Mouse (Mus musculus) CH12F3 (cell line): ENCODE measurements around the gene Gm20696.

Experiments used
- in situ Hi-C: fragments of 300-500 bp; cut with MboI; formaldehyde crosslinking; loops from 2 replicates; pipeline ENCODE4 v1.14.3; 2020; ENCODE audit warnings: low sequenced_read_pairs

The Gm20696 gene

DNA sequence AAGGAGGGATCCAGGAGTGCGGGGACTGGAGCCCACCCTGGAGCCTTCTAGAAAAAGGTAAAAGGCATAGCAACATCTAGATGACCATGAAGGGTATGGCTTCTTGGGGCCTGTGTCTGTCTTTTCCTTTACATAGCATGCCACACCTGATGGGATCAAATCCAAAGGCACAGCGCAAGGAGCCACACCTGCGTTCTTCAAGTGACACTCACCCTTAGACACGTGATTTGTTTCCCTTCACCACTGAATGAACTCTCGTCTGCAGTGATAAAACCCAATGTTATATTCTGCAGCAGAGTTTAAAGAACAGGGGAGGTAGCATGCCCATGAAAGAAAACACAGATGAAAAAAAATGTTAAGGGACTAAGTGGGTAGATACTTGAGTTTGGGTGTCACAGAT lies 257.0 kb downstream of the Gm20696 start:
- in situ Hi-C loops: no loop called here

DNA sequence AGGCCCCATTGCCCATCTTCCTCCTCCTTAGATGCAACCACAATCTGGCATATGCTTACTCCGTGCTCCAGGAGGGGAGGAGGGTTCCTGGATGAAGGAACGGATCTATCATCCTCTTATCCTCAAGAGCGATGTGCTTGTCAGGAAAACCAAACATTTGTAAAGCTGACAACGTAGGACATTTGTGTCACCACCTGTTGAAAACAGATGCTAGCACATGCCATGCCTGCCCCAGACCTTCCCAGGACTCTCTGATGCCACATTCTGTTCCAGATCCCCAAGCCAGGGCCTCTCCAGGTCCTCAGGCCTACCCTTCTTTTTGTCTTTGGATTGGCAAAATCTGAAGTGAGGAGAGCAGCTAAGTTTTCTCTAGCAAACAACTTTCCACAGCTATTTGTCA lies 257.7 kb downstream of the Gm20696 start:
- in situ Hi-C loops: no loop called here

DNA sequence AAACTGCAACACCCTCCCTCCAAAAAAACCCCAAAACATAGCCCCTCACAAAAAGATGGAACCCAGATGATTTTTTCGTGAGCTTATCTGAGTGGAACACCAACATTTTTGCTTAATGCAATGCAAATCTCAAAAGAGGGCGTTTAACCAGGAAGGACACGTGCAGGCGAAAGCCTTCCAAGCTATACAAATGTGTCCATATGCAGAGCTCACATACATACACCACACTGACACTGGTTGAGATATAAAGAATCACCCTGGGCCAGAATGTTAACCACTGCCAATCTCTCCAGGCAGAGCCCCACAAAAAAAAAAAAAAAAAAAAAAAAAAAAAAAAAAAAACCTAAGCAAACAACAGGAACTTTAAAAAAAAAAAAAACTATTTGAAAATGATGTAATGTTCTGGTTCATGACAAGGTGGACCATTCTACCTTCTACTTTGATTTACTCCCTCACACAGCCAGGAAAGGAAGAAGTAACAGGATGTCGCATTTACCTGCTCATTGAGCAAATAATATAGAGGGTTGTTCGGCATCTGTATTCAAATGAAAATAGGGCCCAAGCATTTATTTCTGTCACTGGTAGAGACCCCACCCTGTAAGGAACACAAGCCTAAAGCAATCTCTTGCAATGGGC lies 262.7 kb downstream of the Gm20696 start:
- in situ Hi-C loops: no loop called here

DNA sequence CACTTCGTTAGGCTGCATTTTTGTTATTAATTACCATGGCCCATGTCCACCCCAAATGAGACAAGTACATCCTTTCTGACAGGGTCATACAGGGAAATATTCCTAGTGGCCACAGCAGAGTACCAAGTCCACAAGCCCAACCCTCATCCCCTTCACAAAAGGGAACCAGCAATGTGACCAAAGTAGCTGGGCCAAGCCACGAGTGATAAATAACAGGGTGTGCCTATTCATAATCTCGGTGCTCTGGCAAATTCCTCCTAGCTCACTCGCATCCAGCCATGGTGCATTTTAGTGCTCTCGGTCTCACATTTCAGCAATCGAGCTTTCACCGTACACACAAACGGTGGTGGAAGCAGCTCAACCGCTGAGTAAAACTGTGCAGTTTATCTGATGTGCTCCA lies 263.7 kb downstream of the Gm20696 start:
- in situ Hi-C loops: no loop called here

DNA sequence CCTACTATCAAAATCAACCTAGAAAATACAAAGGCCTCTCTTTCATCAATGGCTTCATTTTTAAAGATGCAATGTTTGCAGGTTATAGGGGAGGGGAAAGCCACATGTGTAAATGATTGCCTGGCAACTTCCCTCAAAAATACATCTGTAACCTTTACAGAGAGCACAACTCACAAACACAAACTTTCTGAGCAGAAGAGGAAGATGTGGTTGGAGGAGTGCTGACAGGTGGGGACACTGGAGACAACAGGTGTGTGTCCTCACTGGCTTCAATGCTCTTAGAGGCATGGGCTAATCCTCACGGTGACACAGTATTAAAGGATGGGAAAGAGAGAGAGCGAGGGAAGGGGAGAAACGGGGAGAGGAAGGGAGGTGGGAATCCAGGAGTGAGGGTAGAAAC lies 264.2 kb downstream of the Gm20696 start:
- in situ Hi-C loops: no loop called here

DNA sequence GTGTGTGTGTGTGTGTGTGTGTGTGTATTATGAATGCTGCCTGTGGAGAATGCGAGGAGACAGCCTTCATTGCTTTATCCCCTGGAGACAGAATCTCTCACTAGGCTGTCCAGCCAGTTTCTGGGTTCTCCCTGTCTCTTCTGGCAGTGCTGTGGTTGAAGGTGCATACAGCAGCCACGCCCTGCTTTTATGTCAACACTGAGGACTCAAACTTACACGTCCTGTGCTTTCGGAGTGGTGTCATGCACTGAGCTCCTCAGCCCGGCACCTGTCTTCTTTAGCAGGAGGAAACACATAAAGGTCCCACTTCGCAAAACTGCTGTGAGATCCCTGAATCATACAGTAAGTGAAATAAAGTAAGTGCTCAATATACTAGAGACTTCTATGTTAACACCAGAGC lies 264.8 kb downstream of the Gm20696 start:
- in situ Hi-C loops: no loop called here

DNA sequence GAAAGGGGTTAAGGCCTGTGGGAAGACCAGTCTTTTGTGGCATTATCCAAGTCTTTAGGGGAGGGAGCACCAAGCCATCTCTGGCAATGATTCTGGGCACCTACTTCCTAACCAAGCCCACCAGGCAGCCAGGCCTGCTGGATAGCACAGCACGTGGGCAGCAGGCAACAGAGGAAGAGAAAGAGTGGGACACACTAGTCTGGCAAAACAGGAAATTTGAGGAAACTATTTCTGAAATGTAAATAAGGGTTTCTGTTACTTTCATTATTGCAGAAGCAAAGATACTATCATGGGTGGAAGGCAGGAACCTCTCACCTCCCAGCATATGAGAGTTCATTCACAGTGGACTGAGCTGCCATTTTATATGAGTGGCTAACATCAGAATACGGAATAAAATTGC lies 265.4 kb downstream of the Gm20696 start:
- in situ Hi-C loops: no loop called here

DNA sequence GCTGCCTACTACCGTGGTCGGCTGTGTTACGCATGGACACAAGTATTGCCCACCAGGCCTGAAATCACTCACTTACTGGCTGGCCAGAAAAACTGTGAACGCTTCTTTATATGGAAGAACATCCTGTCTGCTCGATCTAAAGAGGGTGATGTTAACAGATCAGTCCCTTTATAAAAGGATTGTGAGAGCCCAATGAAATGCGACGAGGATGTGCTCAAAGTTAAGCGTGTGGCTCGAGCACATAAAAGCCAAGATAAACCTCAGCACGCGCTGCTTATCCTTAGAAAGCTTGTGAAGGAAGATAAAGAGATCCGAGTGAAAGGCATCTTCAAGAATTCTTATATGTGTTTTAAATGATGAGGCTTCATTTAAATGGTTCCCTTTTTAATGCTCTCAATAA lies 270.9 kb downstream of the Gm20696 start:
- in situ Hi-C loops: no loop called here

DNA sequence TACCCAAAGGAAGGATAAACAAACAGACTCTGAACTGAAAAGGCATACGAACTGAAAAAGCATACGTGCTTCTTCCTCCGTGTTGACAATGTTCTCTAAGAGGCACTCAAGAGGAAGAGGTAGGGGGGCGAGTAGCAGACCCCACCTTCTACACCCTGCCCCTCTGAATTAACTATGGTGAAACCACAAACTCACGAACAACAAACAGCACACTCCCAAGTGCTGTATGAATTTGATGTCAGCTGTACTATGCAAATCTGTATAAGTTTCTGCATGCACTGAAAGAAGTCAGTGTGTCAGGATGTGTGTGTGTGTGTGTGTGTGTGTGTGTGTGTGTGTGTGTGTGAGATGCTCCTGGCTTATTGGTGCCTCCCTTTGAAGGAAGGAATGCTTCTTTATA lies 271.8 kb downstream of the Gm20696 start:
- in situ Hi-C loops: no loop called here

DNA sequence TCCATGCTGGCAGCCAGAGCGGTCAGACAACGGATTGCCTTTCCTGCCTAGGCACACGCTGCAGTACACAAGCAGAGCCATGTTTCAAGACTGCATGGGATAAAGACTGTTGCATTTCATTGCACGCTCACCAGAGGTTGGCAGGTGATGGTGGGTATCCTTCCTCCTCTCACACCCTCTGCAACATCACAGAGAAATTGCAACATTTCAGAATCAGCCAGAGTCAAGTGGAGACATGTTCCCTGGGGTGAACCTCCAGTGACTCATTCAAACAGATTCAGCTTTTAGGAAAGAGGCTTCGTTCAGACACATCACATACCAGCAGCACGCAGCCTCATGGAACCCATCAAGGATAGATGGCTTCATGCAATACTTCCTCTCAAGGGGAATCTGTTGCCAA lies 274.1 kb downstream of the Gm20696 start:
- in situ Hi-C loops: no loop called here

DNA sequence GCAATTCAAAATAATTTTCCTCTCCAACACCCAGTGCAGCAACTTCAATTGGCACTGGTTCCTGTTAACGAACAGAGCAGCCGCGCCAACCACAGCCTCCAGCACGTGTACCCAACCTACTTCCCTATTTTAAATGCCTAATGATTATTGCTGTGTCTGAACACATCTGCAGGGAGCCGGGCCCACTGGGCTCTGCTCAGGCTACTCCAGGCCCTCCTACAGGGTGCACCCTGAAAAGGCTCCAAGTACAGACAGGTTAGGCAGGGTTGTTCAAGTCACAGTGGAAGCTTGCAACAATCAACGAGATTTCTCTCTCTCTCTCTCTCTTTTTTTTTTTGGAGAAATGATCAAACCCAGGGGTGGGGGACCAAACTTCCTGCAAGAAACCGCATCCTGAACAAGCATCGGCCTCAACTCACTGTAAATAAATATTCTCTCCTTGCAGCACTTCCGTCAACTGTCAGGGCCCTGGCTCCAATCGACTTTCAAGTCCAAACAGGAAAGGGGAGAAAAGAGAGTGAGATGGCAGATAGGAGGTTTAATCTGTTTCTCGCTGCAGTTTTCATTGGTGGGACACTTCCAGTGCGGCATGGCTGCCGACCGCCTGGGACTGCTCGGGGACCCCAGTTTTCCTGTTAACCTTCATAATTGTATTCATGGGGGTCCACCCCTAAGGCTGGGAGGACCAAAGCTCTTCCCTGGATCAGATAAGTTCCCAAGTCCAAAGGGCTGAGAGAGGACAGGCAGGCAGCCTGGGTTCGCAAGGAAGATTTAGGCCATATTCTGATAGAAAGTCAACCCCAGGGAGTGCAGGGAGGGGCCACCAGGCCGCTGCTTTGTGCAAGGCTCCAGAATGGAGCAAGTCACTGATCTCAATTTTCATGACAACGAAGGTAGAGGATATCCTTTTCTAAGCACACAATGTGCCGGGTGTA lies 277.6 kb downstream of the Gm20696 start:
- in situ Hi-C loops: no loop called here

DNA sequence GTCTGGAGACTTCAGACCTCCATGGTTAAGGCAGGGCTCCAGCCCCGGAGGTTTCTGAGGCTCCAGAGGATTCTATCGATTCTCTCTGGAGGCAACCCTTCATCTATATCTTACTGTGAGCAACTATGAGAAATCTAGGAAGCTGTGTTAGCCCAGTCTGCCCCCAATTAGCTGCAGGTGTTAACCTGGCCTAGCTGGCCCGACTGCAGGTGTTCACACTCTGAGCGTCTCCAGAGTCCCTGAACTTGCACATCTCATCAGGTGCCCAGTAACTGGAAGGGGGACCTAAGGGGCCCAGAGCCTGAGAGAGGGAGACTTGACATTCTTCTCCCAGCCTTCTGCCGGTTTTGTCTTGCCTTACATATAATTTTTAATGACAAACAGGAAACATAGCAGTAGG lies 278.6 kb downstream of the Gm20696 start:
- in situ Hi-C loops: no loop called here

DNA sequence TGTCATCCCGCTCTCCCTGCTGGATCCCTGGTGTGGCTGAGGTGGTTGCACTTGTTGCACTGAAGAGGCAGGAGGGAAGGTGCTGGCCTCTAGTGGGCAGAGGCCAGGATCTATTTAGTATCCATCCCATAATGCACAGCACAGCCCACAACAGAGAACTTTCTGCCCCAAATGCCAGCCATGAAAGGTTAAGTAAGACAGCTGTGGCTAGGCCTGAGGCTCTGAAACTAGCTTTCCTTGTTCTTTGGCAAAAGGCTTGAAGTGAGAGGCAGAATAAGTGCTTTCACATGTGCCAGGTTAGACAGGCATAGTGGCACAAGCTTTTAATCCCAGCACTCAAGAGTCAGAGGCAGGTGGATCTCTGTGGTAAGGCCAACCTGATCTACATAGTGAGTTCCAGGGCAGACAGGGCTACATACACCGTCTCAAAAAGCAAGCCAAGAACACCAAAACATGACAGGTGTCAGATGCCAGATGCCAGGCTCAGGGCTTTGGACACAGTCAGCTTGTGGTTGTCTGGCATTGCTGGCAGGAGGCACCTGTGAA lies 281.5 kb downstream of the Gm20696 start:
- in situ Hi-C loops: no loop called here

DNA sequence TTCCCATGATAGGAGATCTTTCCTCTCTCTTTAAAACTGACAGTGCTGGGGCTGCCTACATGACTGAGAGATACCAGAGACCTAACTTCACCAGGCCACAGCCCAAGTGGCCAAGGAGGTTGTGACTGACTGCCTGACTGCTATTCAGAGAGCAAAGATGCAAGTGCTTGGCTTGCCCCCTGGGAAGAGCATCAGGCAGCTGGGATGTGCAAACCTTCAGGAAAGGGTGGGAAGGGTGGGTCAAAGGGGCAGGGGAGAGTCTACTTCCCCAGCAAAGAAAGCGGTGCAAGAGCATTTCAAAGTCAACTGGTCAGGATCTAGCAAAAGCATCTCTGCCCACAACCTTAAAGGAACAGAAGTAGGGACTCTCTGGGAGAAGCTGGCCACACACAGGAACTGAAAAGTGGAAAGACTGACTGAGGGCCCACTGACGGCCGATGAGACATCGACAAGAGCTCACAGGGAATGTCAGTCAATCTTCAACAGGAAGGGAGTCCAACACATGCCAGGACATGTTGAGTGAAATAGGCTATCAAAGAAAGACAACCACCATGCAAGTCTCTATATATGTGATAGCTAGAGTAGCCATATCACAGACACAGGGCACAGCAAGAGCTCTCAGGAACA lies 282.6 kb downstream of the Gm20696 start:
- in situ Hi-C loops: no loop called here

DNA sequence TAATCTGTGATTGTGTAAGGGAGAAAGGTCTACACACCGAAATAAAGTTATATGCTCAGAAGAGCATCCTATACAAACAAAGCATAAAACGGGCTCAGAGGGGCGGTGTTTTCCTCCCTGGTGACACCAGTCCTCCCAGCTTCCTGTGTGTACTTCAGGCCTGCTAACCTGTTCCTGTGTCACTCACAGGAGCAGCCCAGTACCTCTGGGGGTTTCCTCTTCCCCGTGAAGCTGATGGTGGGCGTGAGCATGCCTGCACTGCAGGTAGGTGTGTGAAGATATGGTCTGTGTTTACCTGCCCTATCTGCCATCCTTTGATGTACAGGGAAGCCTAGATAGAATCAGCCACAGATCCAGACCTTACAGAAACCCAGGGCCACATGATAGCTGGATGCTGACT lies 286.5 kb downstream of the Gm20696 start:
- in situ Hi-C loops: no loop called here

DNA sequence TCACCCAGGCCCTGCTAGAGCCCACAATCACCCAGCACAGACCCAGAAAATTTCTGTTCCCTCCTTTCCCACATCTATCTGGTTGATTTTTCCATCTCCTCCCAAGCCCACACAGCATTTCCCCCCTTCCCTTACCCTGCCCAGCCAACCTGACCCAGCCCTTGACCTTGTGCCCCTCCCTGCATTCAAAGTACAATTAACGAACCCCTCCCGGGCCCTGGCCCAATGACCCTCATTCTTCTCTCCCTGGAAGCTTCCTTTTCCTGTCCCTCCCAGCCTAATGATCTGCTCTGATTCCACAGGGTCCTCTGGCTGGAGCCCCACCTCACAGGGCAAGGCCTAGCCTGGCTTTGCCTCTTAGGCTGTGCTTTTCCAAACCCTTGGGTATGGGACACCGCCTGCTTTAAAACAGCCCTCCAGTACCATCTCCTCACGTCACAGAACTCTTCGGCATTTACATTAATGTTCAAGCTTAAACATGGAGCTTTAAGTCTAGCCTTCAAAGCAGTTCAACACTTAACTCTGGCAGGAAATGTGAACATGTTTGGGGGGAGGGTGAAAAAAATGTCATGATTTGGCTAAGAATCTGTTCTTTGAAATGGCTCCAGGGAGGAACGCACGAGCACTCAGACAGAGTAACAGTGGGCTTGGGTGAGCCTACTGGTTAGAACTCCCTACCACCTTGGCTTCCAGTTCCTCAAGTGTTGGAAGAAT lies 287.4 kb downstream of the Gm20696 start:
- in situ Hi-C loops: no loop called here

DNA sequence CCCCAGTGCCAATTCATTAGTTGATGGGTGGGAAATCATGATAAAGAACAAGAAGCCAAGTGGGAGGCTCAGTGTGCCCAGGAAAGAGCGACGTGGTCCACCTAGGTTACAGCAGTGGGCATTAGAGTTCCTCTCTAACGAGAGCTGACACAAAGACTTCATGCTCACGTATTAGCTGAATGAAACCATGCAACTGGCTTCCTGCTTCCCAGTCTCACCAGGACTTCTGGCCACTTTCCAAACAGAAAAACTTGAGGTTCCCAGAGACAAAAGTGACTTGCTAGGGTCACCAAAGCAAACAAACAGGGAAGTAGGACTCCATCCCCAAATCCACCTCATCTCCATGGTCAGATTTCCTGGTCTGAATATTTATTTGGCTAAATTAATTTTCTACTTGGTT lies 288.9 kb downstream of the Gm20696 start:
- in situ Hi-C loops: no loop called here

DNA sequence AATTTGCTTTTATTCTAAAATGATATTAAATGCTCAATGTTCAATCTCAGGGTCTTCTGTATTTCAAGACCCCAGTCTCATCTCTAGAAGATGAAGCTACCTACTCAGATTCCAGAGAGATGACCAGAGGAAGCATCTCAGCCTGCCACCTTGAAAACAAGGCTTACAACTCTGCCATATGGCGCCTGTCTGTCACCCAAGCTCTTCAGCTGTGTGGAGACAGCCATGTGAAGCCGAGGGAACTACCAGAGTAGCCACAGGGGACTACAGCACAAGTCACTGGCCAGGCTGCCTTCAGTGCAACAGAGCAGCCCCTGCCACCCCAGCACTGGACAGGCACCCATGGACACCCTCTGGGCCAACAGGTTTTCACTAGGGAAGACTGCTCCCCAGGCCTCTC lies 289.5 kb downstream of the Gm20696 start:
- in situ Hi-C loops: no loop called here

DNA sequence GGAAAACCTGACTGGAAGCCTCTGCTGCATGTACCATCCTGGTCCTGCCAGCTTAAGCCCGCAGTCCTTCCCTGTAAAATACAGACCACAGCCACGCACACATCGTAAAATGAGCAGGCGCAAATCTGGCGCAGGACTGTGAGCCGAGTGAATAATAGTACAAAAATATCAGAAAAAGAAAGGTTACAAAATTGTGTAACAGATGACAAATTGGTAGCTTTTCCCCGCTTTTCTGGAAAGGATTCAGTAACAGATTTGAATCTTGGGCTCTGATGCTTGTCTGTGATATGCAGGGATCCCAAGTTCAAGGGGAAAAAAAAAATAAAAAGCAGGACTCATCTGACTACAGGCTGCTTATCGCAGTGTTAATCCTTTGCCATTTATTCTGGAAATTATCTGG lies 289.9 kb downstream of the Gm20696 start:
- in situ Hi-C loops: no loop called here

DNA sequence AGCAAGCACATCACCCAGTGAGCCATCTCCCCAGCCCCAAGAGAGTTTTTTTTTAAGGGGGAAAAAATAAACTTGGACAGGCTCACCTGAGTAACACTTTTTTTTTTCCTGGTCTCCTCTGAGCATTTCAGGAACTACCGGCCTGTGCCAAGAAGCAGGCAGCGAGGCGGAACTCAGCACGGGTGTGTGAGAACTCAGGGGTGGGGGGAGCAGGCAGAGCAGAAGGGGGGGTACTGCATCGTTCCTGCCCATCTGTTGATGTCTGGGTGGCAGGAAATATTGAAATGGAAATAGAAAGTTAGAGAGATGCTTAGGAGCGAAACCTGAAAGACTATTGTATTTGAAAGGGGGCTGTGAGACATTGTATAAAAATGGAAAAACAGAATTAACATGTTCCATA lies 290.7 kb downstream of the Gm20696 start:
- in situ Hi-C loops: no loop called here

DNA sequence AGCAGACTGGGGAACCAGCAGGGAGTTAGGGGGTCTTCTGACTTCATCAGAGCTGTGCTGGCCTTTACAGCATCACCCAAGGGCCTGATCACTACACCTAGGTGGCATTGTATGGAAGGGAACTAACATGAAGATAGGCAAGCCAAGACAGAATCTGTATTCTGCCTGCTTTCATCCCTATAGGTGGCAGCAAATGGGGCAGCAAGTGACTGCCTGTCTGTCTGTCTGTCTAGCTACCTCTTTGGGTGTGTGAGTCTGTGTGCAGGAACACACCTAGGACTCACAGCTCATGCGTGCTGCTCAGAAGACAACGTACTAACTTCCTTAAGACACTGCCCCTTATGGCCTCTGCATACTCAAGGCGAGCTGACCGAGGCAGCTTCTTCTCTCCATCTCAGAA lies 291.2 kb downstream of the Gm20696 start:
- in situ Hi-C loops: no loop called here
